Mouse (Mus musculus) olfactory bulb, adult 2 months (tissue): ENCODE measurements around the gene Vars2.

Source experiments
- CTCF ChIP-seq: fragments of 200-500 bp; IDR thresholded peaks from 2 replicates; pipeline ENCODE4 v1.5.1; 2012; ENCODE audit warnings: low read depth, mild to moderate bottlenecking, low read length, moderate library complexity; ENCODE audit not compliant: insufficient read depth
- POLR2A ChIP-seq: fragments of 200-500 bp; IDR thresholded peaks from 2 replicates; pipeline ENCODE4 v1.6.1; 2012; ENCODE audit warnings: mild to moderate bottlenecking, low read depth, low read length, moderate library complexity; ENCODE audit not compliant: insufficient read depth

DNA sequence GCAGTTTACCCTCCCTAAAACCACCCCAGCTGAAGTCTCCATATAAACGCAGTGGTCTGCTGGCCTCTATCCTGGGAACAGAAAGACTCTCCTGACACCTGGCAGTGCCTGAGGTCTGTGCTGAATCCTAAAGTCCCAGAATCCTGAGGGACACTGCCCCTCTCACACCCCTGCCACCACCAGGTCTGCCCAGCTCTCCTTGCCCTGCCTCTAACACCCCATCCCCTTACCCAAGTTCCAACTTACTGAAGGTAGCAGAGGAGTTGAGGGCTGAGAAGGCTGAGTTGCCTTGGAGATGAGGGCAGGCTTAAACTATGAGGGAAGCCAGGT, 30.0 kb upstream of the Vars2 start:
- TF ChIP-seq CTCF (no peak), POLR2A (no peak)
